Mouse (Mus musculus) heart, adult 8-10 months (tissue): ENCODE measurements around the gene Ctcf. TPM values are rescaled to one million over a fixed set of nuclear protein-coding genes. Genes with fewer than 3 reads are reported as not detected.

ENCODE experiments used
- DNase-seq: peaks from one replicate; pipeline ENCODE4 v3.0.0; 2022; ENCODE audit warnings: low spot score
- total RNA-seq, 4 experiments: library from RNA; stranded (reverse); gene quantifications; 2 replicates each; pipeline ENCODE4 v1.2.4; 2022

Gene Ctcf
- total RNA-seq, 4 experiments from 2014 or later: 37.4 to 46.3 (median 40.7) TPM

DNA sequence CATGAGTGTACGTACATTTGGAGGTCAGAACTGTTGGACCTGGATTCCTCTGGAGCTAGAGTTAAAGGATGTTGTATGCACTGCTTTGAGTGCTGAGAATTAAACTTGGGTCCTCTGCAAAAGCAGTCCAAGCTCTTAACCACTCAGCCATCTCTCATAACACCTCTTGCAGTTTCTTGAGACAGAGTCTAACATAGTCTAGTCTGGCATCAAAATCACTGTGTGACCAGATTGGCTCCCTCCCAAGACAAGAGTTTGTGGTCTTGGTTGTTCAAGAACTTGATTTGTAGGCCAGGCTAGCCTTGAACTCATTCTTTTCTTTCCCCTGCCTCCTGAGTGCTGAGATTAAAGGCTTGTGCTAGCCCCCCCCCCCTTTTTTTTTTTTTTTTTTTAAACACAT lies 12.6 kb downstream of the Ctcf start:
- DNase-seq: no peak

DNA sequence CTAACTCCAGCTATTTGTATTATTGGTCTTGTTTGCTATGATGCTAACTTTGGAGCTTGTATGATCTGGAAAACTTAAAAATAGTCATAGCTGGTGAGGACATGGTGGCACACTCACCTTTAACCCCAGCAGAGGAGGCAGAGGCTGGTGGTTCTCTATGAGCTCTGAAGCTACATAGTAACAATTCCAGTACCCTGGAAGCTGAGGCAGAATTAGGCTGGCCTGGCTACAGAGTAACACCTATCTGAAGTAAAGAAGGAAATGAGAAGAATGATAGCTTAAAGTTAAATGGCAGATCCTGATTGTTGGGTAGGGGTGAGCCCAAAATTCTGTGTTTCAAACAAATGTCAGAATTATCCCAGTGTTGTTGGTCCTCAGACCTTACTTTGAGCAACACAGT lies 21.3 kb downstream of the Ctcf start:
- DNase-seq: no peak

DNA sequence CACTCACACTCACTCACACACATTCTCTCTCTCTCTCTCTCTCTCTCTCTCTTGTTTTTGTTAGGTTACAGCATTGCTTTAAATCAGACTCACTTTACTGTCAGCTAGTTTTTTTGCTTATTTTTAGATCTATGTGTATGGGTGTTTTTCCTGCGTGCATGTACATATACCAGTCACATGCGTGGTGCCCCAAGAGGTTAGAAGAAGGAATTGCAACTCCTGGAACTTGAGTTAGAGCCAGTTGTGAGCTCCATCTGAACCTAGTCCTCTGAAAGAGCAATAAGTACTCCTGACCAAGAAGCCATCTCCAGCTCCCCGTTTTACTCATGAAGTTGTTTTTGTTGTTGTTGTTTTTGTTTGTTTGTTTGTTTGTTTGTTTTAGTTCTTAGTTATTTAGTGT lies 24.8 kb downstream of the Ctcf start:
- no peak for DNase-seq

DNA sequence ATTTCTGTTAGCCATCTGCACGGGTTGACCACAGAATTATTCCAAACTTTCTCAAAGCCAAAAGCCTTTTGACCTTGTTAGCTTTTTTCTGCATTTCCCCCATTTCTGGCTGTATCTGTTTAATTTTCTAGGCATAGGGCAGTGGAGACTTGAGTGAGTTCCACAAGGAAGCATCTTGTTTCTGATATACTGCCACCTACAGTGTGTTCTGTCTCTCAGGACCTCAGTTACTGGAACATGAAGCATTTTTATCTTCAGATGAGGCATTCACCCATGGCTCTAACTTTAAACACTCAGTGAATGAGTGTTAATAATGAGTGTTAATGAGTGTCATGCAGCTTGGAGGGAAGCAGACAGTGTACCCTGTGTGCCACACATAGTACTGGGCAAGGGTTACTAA lies 41.5 kb downstream of the Ctcf start:
- no peak for DNase-seq

DNA sequence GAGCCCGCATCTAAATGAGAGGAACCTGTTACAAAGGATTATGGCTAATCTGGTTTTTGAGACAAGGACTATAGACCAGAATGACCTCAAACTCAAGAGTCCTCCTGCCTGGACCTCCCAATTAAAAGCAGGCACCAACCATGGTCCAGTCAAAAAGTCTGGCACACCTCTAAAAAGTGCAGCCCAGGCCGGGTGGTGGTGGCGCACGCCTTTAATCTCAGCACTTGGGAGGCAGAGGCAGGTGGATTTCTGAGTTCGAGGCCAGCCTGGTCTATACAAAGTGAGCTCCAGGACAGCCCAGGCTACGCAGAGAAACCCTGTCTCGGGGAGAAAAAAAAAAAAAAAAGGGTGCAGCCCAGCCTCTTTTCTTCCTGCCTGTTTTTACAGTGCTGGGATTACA lies 49.0 kb downstream of the Ctcf start:
- no peak for DNase-seq

DNA sequence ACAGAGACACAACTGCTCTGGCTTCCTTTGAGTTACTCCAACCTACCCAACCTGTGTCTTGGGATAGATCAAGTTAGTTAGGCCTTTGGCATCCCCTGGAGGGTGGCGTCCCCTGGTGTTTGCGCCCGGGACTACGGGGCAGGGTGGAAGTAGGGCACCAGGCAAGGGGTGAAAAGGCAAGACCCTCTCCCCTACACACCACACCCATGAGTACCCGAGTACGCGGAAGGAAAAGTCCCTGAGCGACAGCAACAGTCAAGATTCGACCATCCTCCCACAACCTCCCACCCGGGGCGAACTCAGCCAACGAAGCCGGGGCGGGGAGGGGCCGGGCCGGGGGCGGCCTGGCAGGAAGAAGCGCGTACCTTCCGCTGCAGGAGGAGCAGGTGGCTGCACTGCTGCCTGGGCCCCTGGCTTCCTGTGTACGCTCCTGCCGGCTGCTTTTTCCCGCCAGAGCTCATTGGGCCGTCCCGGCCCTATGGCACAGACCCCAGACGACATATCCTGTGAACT lies 49.5 kb downstream of the Ctcf start, which contains the start of gene Carmil2:
TSS of gene Carmil2 (plus strand) at position 479 of the 513 bp plus-strand sequence.
- DNase-seq: peak; percentile 45

DNA sequence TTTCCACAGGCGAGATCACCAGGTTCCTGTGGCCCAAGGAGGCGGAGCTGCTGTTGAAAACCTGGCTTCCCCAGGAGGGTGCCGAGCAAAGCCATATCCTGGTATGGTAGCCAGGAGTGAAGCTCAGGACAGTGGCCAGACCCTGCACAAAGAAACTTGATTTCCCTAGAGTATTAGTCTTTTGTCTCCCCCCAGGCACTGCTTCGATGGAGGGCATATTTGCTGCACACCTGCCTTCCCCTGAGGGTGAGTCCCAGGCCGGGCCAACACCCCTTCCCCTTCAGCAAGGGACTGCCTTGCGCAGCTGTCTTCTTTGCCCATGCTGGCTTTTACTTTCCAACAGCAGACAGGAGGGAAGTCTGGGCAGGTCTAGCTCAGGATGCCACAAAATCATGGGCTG lies 50.2 kb downstream of the Ctcf start:
- DNase-seq: no peak

DNA sequence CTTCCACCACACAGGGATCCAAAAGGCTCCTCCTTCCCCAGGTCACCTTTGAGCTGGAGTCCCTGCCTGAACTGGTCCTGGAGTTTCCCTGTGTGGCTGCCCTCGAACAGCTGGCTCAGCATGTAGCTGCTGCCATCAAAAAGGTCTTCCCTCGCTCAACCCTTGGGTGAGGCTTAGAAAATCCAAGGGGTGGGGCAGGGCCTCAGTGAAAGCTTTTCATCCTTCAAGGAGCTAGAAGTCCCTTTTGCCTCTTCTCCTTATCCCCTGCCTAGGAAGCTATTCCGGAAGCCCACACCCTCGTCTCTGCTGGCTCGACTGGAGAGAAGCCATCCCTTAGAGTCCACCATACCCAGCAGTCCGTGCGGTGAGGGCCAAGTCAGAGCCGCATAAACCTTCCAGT lies 51.1 kb downstream of the Ctcf start:
- no peak for DNase-seq

DNA sequence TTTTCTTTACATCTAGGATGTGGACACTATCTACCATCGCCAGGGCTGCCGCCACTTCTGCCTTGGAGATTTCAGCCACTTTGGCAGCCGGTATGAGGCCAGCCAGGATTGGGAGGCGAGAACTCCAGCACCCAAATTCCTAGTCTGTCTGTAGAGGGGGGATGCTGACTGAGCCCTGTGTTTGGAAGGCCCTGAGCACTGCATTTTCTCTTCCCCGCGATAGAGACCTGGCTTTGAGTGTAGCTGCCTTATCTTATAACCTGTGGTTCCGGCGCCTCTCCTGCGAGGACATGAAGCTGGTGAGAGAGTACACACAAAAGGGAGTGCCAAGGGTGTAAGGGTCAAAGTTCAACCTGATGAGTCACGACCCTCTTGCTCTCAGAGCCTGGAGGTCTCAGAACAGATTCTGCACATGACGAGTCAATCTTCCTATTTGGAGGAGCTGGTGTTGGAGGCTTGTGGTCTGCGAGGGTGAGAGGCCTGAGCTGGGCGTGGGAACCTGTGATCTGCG lies 51.9 kb downstream of the Ctcf start:
- no peak for DNase-seq

DNA sequence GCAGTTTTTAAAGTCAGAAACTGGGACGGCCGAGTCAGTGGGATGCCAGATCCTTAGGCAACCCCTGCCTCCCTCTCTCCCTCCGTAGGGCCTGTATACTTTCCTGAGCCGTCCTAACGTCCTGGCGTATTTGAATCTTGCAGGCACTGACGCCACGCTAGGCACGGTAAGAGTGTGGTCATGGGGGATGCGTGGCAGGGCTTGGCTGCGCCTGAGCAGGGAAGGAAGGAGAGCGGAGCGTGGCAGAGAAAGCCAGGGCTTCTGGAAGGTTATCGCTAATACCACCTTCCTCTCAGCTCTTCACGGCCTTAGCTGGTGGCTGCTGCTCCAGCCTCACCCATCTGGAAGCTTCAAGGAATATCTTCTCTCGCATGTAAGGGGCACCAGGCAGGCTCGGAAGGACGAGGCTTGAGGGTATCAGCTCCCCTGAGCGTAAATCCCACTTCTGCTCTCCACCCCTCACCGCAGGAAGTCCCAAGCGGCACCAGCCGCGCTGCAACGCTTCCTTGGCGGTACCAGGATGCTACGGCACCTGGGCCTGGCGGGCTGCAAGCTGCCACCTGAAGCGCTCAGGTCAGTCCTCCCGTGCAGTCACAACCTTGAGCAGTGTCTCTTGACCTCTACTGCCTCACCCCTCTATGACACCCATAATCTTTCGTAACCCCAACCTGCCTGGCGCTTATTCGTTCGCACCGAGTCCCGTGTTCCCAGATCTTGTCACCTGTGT lies 53.1 kb downstream of the Ctcf start:
- DNase-seq: no peak

DNA sequence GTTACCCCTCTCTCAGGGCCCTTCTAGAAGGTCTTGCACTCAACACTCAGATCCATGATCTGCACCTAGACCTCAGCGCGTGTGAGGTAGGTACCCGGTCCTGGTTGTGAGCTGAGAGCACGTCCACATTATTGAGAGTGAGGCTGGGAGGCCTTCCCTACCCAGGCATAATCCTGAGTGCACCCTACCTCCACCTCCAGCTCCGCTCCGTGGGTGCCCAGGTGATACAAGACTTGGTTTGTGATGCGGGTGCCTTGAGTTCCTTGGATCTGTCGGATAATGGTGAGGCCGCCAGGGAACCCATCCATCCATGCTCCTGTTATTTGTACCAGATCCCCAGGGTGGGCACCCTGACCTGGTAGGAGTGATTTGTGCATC lies 53.6 kb downstream of the Ctcf start:
- no peak for DNase-seq

DNA sequence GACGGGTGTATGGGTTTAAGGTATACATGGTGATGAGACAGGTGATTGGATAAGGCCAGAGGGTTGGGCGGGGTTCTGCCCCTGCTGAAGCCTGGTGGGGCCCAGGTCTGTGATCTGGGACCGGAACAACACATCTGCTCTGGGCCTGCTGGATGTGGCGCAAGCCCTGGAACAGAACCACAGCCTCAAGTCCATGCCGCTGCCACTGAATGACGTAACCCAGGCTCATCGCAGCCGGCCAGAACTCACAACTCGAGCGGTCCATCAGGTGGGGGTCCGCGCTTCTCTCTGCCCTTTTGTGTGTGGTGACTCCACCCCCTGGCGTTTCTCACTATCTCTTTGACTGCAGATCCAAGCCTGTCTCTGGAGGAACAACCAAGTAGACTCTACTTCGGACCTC lies 54.6 kb downstream of the Ctcf start:
- no peak for DNase-seq

DNA sequence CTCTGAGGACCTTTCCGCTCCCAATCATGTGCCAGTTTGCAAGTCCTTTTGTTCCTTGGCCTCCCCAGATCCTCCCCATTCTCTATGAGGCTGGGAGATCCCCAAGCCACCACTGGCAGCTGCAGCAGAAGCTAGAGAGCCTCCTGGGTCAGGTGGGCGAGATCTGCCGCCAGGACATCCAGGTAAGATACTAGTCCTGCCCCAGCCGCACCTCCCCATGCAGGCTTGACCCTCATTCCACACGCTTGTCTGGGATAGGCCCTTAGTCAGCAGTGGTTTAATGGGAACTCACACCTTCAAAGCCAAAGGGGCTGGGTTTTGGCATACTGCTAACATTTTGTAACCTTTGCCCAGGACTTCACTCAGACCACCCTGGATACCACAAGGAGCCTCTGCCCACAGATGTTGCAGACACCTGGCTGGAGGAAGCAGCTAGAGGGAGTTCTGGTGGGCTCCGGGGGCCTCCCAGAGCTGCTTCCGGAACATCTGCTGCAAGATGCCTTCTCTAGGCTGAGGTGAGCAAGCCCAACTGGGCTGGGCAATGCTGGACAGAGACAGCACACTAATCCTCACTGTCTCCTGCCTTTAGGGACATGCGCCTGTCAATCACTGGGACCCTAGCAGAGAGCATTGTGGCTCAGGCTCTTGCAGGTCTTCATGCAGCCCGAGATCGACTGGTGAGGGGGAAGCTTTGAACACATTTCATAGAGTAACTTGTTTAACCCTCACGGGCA lies 56.2 kb downstream of the Ctcf start:
- DNase-seq: no peak

DNA sequence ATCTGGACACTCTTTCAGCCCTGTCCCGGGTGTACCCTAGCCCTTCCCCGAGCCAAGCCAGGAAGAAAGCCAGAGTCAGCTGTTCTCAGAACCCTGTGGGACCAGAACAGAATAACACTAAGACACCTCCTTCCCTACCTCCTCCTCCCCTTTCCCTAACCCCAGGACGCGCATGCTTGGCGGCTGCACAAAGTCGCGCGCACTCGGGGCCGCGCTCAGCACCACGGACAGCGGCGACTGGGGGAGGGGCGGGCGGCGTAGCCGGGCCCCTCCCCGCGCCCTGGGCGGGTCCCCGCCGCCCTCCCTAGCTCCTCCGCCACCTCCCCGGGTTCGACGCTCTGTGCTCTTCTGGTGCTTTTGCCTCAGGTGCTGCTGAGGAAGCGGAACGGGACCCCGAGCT lies 57.3 kb downstream of the Ctcf start:
- peak; percentile 28 for DNase-seq

DNA sequence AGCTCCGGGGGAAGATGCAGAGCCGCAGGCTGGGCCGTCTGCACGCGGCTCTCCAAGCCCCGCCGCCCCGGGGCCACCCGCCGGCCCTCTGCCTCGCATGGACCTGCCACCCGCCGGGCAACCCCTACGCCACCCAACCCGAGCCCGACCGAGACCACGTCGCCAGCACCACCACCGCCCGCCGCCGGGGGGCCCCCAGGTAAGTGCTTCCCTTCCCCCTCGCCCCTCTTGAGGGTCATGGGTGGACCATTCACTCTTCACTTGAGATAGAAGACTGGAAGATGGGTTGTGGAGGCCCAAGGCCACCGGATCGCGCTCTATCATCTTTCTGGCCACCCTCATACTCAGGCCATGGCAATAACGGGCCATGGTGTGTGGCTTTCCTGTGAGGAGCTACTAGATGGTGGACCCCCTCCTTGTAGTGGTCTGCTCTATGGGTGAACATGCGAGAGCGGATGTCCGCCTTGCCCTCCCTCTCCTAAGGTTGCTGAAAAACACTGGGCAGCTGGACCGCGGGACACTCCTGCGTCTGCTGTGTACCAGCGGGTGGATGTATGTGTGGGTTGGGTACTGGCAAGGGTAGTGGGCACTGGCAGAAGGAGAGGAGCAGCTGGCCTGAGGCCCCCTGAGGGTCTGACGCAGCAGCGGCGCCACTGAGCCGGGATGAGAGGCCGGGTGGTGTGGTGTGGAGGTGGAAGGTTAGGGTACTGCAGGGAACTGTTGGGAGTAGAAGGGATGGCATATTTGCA lies 57.9 kb downstream of the Ctcf start:
- no peak for DNase-seq

DNA sequence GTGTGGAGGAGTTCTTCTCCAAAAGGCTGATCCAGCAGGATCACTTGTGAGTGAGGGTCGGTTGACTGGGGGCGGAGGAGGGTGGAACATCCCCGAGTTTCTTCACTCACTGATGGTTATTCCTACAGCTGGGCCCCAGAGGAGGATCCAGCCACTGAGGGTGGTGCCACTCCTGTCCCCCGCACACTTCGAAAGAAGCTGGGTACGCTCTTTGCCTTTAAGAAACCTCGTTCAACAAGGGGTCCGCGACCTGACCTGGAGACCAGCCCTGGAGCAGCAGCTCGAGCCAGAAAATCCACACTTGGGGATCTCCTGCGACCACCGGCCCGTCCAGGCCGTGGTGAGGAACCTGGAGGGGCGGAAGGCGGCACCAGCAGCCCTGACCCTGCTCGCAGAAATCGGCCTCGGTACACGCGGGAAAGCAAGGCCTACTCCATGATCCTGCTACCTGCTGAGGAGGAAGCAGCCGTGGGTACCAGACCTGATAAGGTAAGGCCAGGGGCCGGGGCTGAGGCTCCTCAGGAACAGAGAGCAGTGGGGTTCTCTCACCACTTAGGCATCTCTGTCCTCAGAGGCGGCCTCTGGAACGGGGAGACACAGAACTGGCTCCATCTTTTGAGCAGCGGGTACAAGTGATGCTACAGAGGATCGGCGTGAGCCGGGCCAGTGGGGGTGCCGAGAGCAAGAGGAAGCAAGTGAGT lies 58.9 kb downstream of the Ctcf start:
- no peak for DNase-seq

DNA sequence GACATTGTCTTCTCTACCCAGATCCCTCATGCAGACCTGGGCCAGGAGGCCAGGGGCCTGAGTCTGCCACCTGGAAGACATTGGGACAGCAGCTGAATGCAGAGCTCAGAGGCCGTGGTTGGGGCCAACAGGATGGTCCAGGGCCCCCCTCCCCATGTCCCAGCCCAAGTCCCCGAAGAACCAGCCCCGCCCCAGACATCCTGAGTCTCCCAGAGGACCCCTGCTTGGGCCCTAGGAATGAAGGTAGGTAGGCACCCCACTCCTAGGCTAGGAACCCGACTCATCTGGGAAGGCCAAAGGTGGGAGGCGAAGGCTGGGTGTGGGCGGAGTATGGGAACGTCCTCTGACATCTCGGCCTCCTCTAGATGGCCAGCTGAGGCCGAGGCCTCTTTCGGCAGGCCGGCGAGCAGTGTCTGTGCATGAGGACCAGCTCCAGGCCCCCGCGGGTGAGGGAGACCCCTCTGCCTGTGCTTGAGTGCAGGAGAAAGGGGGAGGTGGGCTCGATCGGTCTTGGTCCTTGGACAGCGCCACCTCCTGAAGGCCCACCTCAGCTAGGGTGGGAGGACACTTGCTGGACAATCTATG lies 60.9 kb downstream of the Ctcf start:
- no peak for DNase-seq

DNA sequence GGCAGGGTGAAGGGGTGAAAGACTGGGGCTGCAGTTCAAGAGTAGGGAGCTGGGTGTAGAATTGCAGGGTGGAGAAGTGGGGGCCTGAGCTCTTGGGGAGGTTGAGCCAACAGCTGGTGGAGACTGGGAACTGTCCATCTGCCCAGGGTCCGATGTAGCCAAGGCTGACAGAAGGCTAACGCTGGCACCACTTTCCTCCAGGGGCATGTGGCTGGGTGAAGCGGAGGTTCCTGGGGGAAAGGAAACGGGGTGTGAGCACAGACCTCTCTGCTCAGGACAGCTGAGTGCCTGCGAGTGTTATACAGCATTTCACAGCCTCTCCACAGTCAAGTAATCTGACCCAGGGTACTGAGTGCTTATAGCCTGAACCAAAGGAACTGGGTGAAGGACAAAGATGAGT lies 62.4 kb downstream of the Ctcf start:
- DNase-seq: no peak

DNA sequence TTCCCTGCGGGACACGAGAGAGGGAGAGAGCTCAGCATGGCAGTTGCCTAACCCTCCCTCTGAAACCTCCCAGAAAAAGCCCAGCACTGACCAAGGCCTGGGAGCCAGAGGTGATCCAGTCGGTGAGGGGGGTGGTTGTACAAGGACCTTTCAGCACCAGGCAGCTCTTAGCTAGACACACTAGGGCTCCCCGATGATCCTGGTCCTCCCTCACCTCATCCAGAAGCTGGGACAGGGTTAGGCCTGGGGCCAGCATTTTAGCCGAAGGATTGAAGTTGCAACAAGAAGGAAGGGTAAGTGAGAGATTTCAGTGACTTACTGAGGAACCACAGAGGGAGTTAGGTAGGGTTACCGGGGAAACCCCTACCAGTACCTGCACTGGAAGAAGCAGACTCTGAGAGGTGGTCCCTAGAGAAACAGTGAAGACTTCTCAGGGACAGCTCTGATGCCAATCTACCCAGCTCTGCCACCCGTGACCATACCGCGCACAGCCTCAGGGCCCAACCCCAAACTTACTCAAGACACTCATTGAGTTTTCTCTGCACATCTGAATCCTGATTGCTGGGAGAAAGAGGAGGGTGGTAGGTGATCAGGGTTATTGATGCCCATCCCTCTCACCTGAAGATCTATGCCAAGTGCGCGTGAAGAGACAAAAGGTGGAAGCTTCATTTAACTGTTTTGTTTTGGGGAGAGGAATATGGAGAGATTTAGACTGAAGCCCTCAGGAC lies 63.3 kb downstream of the Ctcf start:
- no peak for DNase-seq

DNA sequence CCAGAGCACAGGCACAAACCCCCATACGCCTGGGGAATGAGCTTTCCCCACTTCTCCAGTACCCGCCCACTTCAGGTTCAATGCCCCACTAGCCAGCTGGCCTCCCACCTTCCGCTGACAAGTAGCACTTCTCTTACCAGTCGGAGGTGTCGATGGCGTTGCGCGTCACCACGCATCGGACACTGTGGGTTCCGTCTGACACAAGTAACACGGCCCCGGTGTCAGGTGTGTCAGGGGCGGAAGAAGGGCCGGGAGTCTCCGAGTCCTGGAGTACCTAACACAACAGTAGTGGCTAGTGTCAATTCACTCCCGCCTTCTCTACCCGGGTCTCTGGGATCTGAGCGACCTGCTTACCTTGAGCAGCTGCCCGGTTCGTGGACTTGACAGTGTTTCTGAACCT lies 64.2 kb downstream of the Ctcf start:
- no peak for DNase-seq
